Mouse (Mus musculus) bone marrow macrophage, adult 2 months (primary cell): ENCODE data around the gene Noxo1. TPM values are rescaled to one million over a fixed set of nuclear protein-coding genes. Genes with fewer than 3 reads are reported as not detected.

ENCODE experiments used
- H3K27ac ChIP-seq: 2 replicates; pipeline ENCODE4 v1.5.1; 2012; ENCODE audit warnings: low read depth, low read length; ENCODE audit not compliant: insufficient read depth
- H3K4me1 ChIP-seq: 2 replicates; pipeline ENCODE4 v1.6.1; 2012; ENCODE audit warnings: low read length; ENCODE audit not compliant: control insufficient read depth, insufficient read depth
- H3K4me3 ChIP-seq: 2 replicates; pipeline ENCODE4 v1.5.1; 2012; ENCODE audit warnings: mild to moderate bottlenecking, low read length, moderate library complexity; ENCODE audit not compliant: insufficient read depth
- CTCF ChIP-seq: IDR thresholded peaks from 2 replicates; pipeline ENCODE4 v1.5.1; 2012; ENCODE audit warnings: low read depth, mild to moderate bottlenecking, low read length, moderate library complexity
- POLR2A ChIP-seq: IDR thresholded peaks from 2 replicates; pipeline ENCODE4 v1.6.1; 2012; ENCODE audit warnings: mild to moderate bottlenecking, low read depth, low read length, borderline replicate concordance
- polyA plus RNA-seq: library from polyadenylated mRNA; stranded (reverse); fragments of >200 nt; gene quantifications from 2 replicates; pipeline ENCODE4 v1.2.4, GENCODE M21; 2012; ENCODE audit not compliant: missing spikeins, insufficient read depth, insufficient read length

Noxo1 gene
- polyA plus RNA-seq: 3.9 and 6.0 TPM in 2 replicates

- TF ChIP-seq POLR2A (no peak), CTCF (no peak)
- Histone ChIP-seq H3K4me3 (peak within 1 kb of the TSS; percentile 98), H3K4me1 (peaks cover 33% of the 10 kb centered on the region), H3K27ac (peak within 1 kb of the TSS; percentile 52)
These were observed at the start of gene Noxo1, which contains the start of gene Gfer for GRCm38 (mm10) chr17:24696011-24696697. Gene Noxo1, plus strand, starts transcription at chr17:24696234. Gene Gfer, minus strand, starts transcription at chr17:24696156.

DNA sequence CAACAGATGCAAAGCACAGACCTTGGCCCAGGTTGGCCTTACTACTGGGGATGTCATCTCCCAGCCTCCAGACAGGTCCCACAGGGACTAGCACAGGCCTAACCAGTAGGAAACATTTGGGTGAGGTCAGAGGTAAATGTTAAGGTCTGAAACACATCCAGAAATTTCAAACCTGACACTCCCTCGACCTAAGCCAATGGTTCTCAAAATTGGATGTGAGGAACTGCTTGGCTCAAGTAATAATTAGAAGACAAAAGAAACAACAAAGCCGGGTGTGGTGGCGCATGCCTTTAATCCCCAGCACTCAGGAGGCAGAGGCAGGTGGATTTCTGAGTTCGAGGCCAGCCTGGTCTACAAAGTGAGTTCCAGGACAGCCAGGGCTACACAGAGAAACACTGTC, 49.7 kb upstream of the Noxo1 start:
- TF ChIP-seq CTCF: no peak
- TF ChIP-seq POLR2A: no peak
- Histone ChIP-seq H3K4me1 (peaks cover 8% of the 10 kb centered on the region), H3K4me3 (no peak overlapping the region), H3K27ac (no peak overlapping the region)

DNA sequence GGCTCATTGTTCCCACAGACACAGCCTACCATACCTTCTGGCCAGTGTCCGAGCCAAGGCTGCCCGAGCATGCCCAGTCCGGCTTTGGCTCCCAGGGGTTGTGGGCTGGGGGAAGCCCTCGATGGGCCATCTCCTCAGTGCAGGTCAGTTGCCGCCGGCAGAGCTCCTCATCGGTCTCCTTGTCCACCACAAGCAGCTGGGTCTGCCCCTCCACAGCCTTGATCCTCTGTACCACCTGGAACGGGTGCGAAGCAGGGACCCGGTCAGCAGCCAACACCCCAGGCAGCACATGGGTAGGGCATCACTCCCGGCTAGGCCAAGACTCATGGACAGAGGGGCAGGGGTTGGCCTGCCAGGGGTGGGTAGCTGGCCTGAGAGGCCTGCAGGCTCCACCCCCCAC, 48.5 kb upstream of the Noxo1 start:
- no peak for TF ChIP-seq POLR2A
- TF ChIP-seq CTCF: no peak
- H3K4me3 ChIP-seq: no peak overlapping the region
- H3K27ac ChIP-seq: no peak overlapping the region
- peaks cover 8% of the 10 kb centered on the region for H3K4me1 ChIP-seq

DNA sequence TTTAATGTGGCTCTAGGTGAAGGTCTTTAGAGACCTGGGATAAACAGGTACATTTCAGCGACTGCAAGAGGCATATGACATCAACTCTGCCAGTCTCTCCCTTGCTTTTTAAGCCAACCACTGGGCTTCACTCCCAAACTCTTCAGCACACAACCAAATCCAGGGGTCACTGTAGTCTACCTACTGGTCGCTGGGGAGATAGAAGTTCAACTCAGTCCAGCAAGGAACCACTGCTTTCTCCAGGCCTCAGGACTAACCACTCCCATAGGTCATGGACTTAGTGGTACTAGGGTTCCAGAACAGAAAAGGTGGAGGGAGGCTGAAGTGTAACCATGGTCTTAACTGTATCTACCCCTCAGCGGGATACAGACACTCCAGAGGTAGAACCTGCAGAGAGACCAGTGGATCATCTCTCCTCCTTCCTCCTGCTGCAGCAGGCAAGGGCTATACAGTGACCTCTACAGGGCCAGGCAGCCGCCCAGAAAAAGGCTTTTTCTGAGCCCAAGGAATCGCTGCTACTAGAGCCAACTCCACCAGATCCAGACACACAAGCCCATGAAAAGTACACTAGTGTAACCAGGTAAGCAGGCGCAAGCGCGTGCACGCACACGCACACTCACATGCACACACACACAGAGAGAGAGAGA, 47.2 kb upstream of the Noxo1 start:
- Histone ChIP-seq H3K4me3 (no peak overlapping the region), H3K27ac (no peak overlapping the region), H3K4me1 (peaks cover 8% of the 10 kb centered on the region)
- no peak for TF ChIP-seq POLR2A
- TF ChIP-seq CTCF: no peak

GRCm38 (mm10) chr17:24649581-24650069, 46.4 kb upstream of the Noxo1 start:
- H3K4me3 ChIP-seq: peak overlapping the region; percentile 56
- TF ChIP-seq POLR2A (no peak), CTCF (no peak)
- H3K4me1 ChIP-seq: peaks cover 8% of the 10 kb centered on the region
- H3K27ac ChIP-seq: no peak overlapping the region

DNA sequence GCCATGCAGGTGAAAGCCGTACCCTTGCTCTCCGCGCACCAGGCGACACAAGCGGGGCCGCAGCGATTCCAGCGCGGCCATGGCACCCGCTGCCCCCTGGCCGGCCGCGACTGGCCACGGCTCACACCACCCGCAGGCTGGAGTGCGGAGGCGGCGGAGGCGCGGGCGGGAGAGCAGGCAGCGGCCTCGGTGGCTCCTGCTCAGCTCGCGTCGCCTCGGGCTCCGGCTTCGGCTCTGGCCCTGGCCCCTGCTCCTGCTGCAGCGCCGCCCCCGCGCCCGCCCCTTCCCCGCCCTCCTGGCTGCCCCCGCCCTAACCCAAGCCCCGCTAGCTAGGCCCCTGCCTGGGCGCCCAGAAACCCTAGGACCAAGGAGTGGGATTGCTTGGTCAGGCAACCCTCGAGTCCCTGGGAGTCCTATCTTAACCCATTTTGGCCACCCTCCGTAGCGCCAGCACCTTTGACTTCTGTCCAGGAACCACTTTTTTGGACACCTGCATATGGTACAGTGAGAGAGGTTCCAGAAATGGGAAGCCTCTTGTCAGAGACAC, 45.9 kb upstream of the Noxo1 start, which contains the start of gene Slc9a3r2:
Gene Slc9a3r2, minus strand, starts transcription at position 258 of the 547 bp plus-strand sequence.
- Histone ChIP-seq H3K4me1 (peaks cover 8% of the 10 kb centered on the region), H3K27ac (no peak within 1 kb of the TSS), H3K4me3 (peak within 1 kb of the TSS; percentile 56)
- TF ChIP-seq POLR2A (no peak), CTCF (no peak)

DNA sequence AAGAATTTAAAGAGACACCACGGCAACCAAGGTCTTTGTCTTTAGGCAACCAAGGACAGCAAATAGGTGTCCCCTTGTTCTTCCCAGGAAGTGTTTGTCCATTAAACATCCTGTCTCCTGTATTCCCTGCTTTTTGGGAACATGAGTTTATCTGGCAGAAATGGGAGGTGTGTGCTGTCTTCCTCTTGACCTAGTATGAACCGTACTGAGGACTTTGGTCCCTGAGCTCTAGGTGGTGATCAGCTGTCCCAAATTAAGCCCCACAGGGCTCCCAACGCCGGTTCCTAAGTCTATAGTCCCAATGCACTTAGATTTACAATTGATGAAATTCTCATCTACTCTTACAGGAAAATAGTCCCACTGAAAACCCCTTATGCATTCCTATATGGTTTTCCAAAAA, 45.3 kb upstream of the Noxo1 start:
- H3K4me3 ChIP-seq: no peak overlapping the region
- no peak for TF ChIP-seq POLR2A
- no peak for TF ChIP-seq CTCF
- H3K4me1 ChIP-seq: peaks cover 8% of the 10 kb centered on the region
- no peak overlapping the region for H3K27ac ChIP-seq

DNA sequence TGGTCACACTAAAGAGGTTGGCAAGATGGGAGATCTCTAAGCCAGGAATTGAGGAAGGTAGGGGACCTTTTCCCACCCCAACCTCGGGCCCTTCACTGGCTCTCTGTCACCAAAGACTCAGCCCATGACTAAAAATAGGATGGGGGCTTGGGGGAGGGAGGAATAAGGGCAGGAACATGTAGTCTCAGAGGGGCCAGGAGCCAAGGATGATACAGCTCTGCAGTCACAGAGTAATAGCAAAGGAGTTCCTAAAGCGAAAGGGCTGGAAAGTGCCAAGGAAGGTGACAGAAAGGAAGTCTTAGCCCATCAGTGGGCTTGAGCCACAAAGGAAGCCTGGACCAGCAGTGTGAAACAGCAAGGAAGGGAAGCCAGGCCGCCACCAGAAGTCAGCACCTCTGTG, 44.2 kb upstream of the Noxo1 start:
- TF ChIP-seq POLR2A: no peak
- no peak for TF ChIP-seq CTCF
- no peak overlapping the region for H3K4me3 ChIP-seq
- H3K27ac ChIP-seq: no peak overlapping the region
- peaks cover 8% of the 10 kb centered on the region for H3K4me1 ChIP-seq

DNA sequence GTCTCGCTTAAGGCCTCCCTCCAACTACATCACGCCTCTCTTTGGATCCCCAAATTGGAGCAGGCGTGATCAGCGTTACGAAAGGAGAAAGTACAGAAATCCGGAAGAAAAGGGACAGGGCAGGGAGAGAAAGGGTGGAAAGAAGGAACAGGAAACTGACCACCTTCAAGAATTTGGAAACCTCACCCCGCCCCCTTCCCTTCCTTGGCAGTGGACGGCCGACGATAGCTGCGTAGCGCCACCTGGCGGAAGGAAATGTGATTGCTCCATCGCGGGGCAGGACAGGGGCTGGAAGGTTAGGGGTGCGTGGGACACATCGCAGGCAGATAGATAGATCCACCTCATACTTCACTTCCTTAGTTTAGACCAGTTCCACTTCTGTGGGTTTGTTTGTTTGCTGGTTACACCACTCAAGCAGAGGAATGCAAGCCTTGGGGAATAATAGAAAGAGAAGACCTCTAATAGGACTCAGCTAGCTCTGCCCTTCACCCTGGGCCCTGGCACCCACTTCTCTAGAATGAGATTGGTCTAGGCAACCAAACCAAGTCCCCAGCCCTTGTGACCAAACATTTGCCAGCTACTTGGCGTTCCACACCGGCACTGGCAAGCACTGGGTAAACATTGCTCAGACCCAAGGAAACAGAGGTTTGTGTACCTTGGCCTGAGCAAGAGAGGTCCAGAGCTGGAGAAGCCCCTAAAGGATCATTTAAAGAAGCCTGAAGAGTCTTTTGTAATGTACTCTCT, 41.9 kb upstream of the Noxo1 start:
- H3K4me3 ChIP-seq: peak overlapping the region; percentile 36
- no peak overlapping the region for H3K27ac ChIP-seq
- peaks cover 8% of the 10 kb centered on the region for H3K4me1 ChIP-seq
- TF ChIP-seq POLR2A (no peak), CTCF (peak; percentile 87)

GRCm38 (mm10) chr17:24654969-24655368, 41.1 kb upstream of the Noxo1 start:
- Histone ChIP-seq H3K4me3 (no peak overlapping the region), H3K27ac (no peak overlapping the region)
- TF ChIP-seq POLR2A: no peak
- no peak for TF ChIP-seq CTCF

More at GRCm38 (mm10) chr17:24654969-24655368, 41.1 kb upstream of the Noxo1 start:
- H3K4me1 ChIP-seq: peaks cover 4% of the 10 kb centered on the region; the same call in 1 of the 2 replicates
